Mouse (Mus musculus) midbrain, embryonic 16.5 days (tissue): ENCODE data around the gene Tectb. TPM values are rescaled to one million over a fixed set of nuclear protein-coding genes. Genes with fewer than 3 reads are reported as not detected.
"Not testable (repeated sequence)": the region's sequence is repeated elsewhere in the genome, so short reads cannot be mapped to it uniquely, and the experiment has no call there.

Source experiments
- ATAC-seq: fragments of 200-750 bp; cut with Nextera tagmentation; 2 replicates; pipeline ENCODE4 v1.8.0; 2017; ENCODE audit warnings: moderate TSS enrichment
- H3K27ac ChIP-seq: fragments of 300-500 bp; sonication (generic); 2 replicates; pipeline ENCODE4 v1.5.1; 2014; ENCODE audit warnings: mild to moderate bottlenecking, low read length, mixed read lengths
- H3K27me3 ChIP-seq: fragments of 300-500 bp; sonication (generic); 2 replicates; pipeline ENCODE4 v1.6.1; 2014; ENCODE audit warnings: low read depth, low read length, mixed read lengths; ENCODE audit not compliant: control insufficient read depth, insufficient read depth
- H3K36me3 ChIP-seq: fragments of 300-500 bp; sonication (generic); 2 replicates; pipeline ENCODE4 v1.6.1; 2014; ENCODE audit warnings: mild to moderate bottlenecking, low read length, moderate library complexity, mixed read lengths; ENCODE audit not compliant: control insufficient read depth, insufficient read depth
- H3K4me1 ChIP-seq: fragments of 300-500 bp; sonication (generic); 2 replicates; pipeline ENCODE4 v1.6.1; 2014; ENCODE audit warnings: mild to moderate bottlenecking, low read length, mixed read lengths; ENCODE audit not compliant: control insufficient read depth, insufficient read depth
- H3K4me2 ChIP-seq: fragments of 300-500 bp; sonication (generic); 2 replicates; pipeline ENCODE4 v1.6.1; 2014; ENCODE audit warnings: mild to moderate bottlenecking, low read length, mixed read lengths
- H3K4me3 ChIP-seq: fragments of 300-500 bp; sonication (generic); 2 replicates; pipeline ENCODE4 v1.5.1; 2014; ENCODE audit warnings: low read depth, mild to moderate bottlenecking, low read length, moderate library complexity, mixed read lengths
- H3K9ac ChIP-seq: fragments of 300-500 bp; sonication (generic); 2 replicates; pipeline ENCODE4 v1.6.1; 2014; ENCODE audit warnings: low read depth, low read length, mixed read lengths
- H3K9me3 ChIP-seq: fragments of 300-500 bp; sonication (generic); replicated peaks from 2 replicates; pipeline ENCODE4 v1.6.1; 2014; ENCODE audit warnings: mild to moderate bottlenecking, low read length, mixed read lengths; ENCODE audit not compliant: control insufficient read depth, poor library complexity, severe bottlenecking
- WGBS: fragments of 180-500 bp; shearing (Covaris S2); extraction: QIAGEN DNeasy Blood & Tissue Kit; methylation state at CpG from one replicate; pipeline ENCODE4 v1.1.7; 2014; 5-methylcytosine and 5-hydroxymethylcytosine counted together
- polyA plus RNA-seq: library from polyadenylated mRNA; unstranded; fragments of >200 nt; fragmentation: Nextera tagmentation; extraction: Ambion mirVana; gene quantifications from 2 replicates; pipeline ENCODE4 v1.2.1, GENCODE M21; 2015

The Tectb gene
- polyA plus RNA-seq, 1 experiment from 2014 or later: 0.41 TPM

GRCm38 (mm10) chr19:55143391-55144300, 36.9 kb upstream of the Tectb start:
- 10% methylated on average over 11 of the region's 11 CpGs for WGBS
- Histone ChIP-seq H3K9me3 (no peaks in the 10 kb centered on the region), H3K36me3 (no peaks in the 10 kb centered on the region), H3K9ac (no peak overlapping the region), H3K4me3 (no peak overlapping the region), H3K4me1 (peaks cover 9% of the 10 kb centered on the region; the same call in 1 of the 2 replicates), H3K27ac (0 out of 2 replicates have a peak overlapping the region, but pooled peaks have one; percentile 9), H3K27me3 (no peaks in the 10 kb centered on the region), H3K4me2 (no peak overlapping the region)
- ATAC-seq: no peak

- no peak overlapping the region for H3K4me3 ChIP-seq
- H3K9me3 ChIP-seq: no peaks in the 10 kb centered on the region
- H3K27me3 ChIP-seq: no peaks in the 10 kb centered on the region
- no peak overlapping the region for H3K9ac ChIP-seq
- ATAC-seq: no peak
- peaks cover 9% of the 10 kb centered on the region; the same call in 1 of the 2 replicates for H3K4me1 ChIP-seq
- H3K4me2 ChIP-seq: no peak overlapping the region
- H3K36me3 ChIP-seq: no peaks in the 10 kb centered on the region
- 41% methylated on average over 5 of the region's 5 CpGs for WGBS
- no peak overlapping the region for H3K27ac ChIP-seq
Observed at GRCm38 (mm10) chr19:55144691-55145090, 35.8 kb upstream of the Tectb start.

- Histone ChIP-seq H3K4me2 (no peak overlapping the region), H3K36me3 (no peaks in the 10 kb centered on the region), H3K4me3 (no peak overlapping the region), H3K9ac (no peak overlapping the region), H3K27ac (no peak overlapping the region), H3K4me1 (peaks cover 9% of the 10 kb centered on the region; the same call in 1 of the 2 replicates), H3K27me3 (no peaks in the 10 kb centered on the region), H3K9me3 (no peaks in the 10 kb centered on the region)
- ATAC-seq: no peak
- WGBS: 76% methylated on average over 2 of the region's 2 CpGs
Observed at GRCm38 (mm10) chr19:55145136-55145535, 35.4 kb upstream of the Tectb start.

- H3K4me1 ChIP-seq: peaks cover 9% of the 10 kb centered on the region; the same call in 1 of the 2 replicates
- H3K27ac ChIP-seq: no peak overlapping the region
- 82% methylated on average over 9 of the region's 9 CpGs for WGBS
- no peaks in the 10 kb centered on the region for H3K9me3 ChIP-seq
- H3K36me3 ChIP-seq: no peaks in the 10 kb centered on the region
- H3K4me3 ChIP-seq: no peak overlapping the region
- no peak overlapping the region for H3K9ac ChIP-seq
- H3K27me3 ChIP-seq: no peaks in the 10 kb centered on the region
- no peak overlapping the region for H3K4me2 ChIP-seq
- no peak for ATAC-seq
Observed at GRCm38 (mm10) chr19:55147568-55147967, 33.0 kb upstream of the Tectb start.

GRCm38 (mm10) chr19:55148109-55148508, 32.4 kb upstream of the Tectb start:
- no peak overlapping the region for H3K9ac ChIP-seq
- no peaks in the 10 kb centered on the region for H3K9me3 ChIP-seq
- H3K4me2 ChIP-seq: no peak overlapping the region
- peaks cover 9% of the 10 kb centered on the region; the same call in 1 of the 2 replicates for H3K4me1 ChIP-seq
- no peaks in the 10 kb centered on the region for H3K36me3 ChIP-seq
- no peak overlapping the region for H3K27ac ChIP-seq
- H3K27me3 ChIP-seq: no peaks in the 10 kb centered on the region
- ATAC-seq: no peak
- 92% methylated on average over 6 of the region's 6 CpGs for WGBS
- no peak overlapping the region for H3K4me3 ChIP-seq

- WGBS: 88% methylated on average over 6 of the region's 6 CpGs
- Histone ChIP-seq H3K27ac (no peak overlapping the region), H3K36me3 (no peaks in the 10 kb centered on the region), H3K9ac (no peak overlapping the region), H3K9me3 (no peaks in the 10 kb centered on the region), H3K4me1 (no peaks in the 10 kb centered on the region), H3K4me3 (no peak overlapping the region), H3K27me3 (no peaks in the 10 kb centered on the region), H3K4me2 (no peak overlapping the region)
- no peak for ATAC-seq
Observed at GRCm38 (mm10) chr19:55149646-55150045, 30.9 kb upstream of the Tectb start.

- H3K9me3 ChIP-seq, H3K27ac ChIP-seq, H3K4me2 ChIP-seq, H3K4me3 ChIP-seq, H3K36me3 ChIP-seq, H3K27me3 ChIP-seq, H3K9ac ChIP-seq, ATAC-seq, H3K4me1 ChIP-seq: not testable (repeated sequence)
- WGBS: 82% methylated on average over 5 of the region's 6 CpGs
Observed at GRCm38 (mm10) chr19:55152274-55152673, 28.3 kb upstream of the Tectb start.

GRCm38 (mm10) chr19:55152983-55153382, 27.6 kb upstream of the Tectb start:
- no peak for ATAC-seq

GRCm38 (mm10) chr19:55157029-55157428, 23.5 kb upstream of the Tectb start:
- no peak overlapping the region for H3K9ac ChIP-seq
- no peak for ATAC-seq
- H3K4me2 ChIP-seq: no peak overlapping the region
- no peaks in the 10 kb centered on the region for H3K4me1 ChIP-seq
- no peaks in the 10 kb centered on the region for H3K36me3 ChIP-seq
- H3K27me3 ChIP-seq: no peaks in the 10 kb centered on the region
- no peaks in the 10 kb centered on the region for H3K9me3 ChIP-seq
- 88% methylated on average over 7 of the region's 7 CpGs for WGBS
- no peak overlapping the region for H3K27ac ChIP-seq
- H3K4me3 ChIP-seq: no peak overlapping the region

More at GRCm38 (mm10) chr19:55152983-55153382, 27.6 kb upstream of the Tectb start:
- no peak overlapping the region for H3K9ac ChIP-seq
- no peaks in the 10 kb centered on the region for H3K4me1 ChIP-seq
- H3K27me3 ChIP-seq: no peaks in the 10 kb centered on the region
- H3K27ac ChIP-seq: no peak overlapping the region
- H3K4me2 ChIP-seq: no peak overlapping the region
- H3K9me3 ChIP-seq: no peaks in the 10 kb centered on the region
- H3K4me3 ChIP-seq: no peak overlapping the region
- 91% methylated on average over 6 of the region's 6 CpGs for WGBS
- H3K36me3 ChIP-seq: no peaks in the 10 kb centered on the region
